Mouse (Mus musculus) thymus, postnatal 4 days (tissue): ENCODE data around the gene Gm17374.
"Not testable (repeated sequence)": the region's sequence is repeated elsewhere in the genome, so short reads cannot be mapped to it uniquely, and the experiment has no call there.

ENCODE experiments used
- DNase-seq: peaks from one replicate; pipeline ENCODE4 v3.0.0; 2021

Gm17374 gene

GRCm38 (mm10) chr2:140151743-140152142, at the start of gene Gm17374:
Gm17374 (plus strand) TSS chr2:140152043.
- DNase-seq, result not testable (repeated sequence)

GRCm38 (mm10) chr2:140104951-140105350, 46.9 kb upstream of the Gm17374 start:
- no peak for DNase-seq

DNA sequence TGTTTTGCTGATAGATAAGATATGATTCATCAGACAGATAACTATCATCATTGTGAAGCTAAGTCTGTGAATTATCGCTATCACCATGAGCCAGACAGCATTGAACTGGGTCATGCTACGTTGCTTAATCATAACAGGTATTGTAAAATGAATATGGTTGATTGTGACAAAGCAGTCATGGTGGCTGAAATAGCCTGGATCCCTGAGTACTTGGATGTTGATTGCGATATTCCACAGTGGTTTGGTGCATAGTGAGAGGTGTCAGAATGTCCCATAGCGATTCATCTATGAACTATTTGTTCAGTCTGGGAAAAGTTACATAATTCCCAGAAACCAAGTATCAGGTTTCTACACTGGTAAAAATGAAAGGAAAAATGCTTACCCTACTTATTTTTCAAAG, 44.2 kb upstream of the Gm17374 start:
- DNase-seq, result no peak

- DNase-seq, result no peak
Measured at GRCm38 (mm10) chr2:140108945-140109344, 42.9 kb upstream of the Gm17374 start.

DNA sequence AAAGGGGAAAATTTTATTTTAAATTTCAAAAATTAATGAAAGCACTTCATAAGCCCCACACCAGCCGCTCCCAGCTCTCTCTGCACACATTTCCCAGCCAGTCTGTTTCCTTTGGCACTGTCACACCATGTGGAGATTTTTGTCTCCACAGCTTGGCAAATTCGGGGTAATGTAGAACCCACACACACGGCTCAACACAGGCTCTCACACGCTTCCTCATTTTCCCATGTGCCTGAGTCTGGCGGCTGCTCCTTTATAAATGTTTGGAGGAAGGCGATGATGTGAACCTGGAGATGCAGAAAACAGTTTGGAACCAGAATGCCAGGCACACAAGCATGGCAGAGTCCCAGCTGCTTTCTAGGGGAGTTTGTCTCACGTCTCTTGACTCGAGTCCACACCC, 38.0 kb upstream of the Gm17374 start:
- DNase-seq, result no peak

DNA sequence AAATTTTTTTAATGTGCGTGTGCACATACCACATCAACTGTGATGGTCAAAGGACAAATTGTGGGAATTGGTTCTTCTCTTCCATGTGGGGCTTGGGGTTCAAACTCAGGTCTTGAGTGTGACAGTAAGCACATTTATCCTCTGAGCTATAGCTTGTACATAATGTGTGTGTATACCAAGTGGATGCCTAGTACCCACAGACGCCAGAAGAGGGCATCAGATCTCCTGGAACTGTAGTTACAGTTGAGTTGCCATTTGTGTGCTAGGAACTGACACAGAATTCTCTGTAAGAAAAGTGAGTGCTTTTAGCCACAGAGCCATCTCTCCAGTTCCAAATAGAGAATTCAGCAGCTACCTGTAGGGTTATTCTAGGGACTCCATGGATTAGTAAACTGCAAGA, 26.3 kb upstream of the Gm17374 start:
- peak; percentile 28 for DNase-seq

DNA sequence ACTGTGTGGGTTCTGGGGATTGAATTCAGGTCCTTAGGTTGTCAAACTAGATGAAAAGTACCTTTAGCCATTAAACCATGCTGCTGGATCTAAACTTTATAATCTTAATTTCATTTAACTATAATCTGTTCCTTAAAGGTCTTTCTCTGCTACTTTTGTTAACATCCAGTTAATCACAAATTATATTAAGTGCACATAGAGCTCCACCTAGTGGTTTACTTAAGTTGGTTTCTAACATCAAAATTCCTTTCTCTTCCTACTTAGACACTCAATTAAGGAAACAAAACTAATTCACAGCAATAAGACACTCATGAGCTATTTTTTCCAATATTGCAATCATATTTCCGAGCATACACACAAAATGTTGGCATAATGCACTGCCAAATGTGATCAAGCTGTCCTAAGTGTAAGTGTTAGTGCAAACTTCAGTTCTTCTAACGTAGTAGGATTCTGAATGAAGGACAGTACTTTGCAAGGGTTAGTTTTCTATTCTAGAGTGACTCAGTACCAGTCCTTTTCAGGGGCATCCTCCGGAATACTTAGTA, 7.4 kb downstream of the Gm17374 start:
- DNase-seq, result no peak

GRCm38 (mm10) chr2:140163351-140163854, 11.6 kb downstream of the Gm17374 start:
- DNase-seq, result no peak

- no peak for DNase-seq
Measured at GRCm38 (mm10) chr2:140169057-140169456, 17.2 kb downstream of the Gm17374 start.

DNA sequence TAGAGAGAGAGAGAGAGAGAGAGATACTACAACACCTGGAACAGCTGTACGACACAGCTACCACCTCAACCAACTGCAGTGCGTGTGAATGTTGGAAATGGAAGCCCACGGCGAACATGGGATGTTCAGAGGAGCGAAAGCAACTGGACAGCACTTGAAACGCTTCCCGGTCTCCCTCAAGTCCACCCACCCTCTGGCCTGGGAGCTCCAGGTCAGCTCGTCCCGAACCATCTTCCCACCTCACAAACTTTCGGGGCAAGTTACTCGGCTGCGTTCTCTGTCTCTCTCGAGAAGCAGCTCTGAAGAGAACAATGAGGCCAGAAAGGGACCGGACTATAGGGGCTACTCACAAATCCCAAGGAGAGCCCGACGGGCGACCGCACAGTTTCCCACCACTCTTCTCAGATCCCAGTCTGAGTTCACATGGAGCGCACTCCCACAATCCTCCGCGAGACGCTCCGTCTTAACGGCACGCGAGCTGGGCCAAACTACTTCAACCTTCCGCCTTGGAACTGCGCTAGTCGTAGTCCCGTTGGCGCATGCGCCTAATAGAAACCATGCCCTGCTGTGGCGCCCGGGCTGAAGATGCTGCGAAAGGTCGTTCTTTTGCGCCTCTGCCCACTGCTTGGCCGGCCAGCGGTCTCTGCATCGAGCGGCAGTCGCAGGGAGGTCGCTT, 18.4 kb downstream of the Gm17374 start, which contains the start of the genes Esf1 and Ndufaf5:
TSS of gene Esf1 (minus strand) at position 438 of the 676 bp plus-strand sequence.
TSS of gene Ndufaf5 (plus strand) at position 523 of the 676 bp plus-strand sequence.
- peak; percentile 96 for DNase-seq

GRCm38 (mm10) chr2:140170803-140171553, 19.1 kb downstream of the Gm17374 start:
- DNase-seq, result peak; percentile 12

- not testable (repeated sequence) for DNase-seq
Measured at GRCm38 (mm10) chr2:140185685-140186210, 33.9 kb downstream of the Gm17374 start.

- DNase-seq, result no peak
Measured at GRCm38 (mm10) chr2:140200713-140201112, 48.9 kb downstream of the Gm17374 start.

- DNase-seq, result no peak
Measured at GRCm38 (mm10) chr2:140202573-140202972, 50.7 kb downstream of the Gm17374 start.
